ENCODE assay signal across 8 mouse cellular contexts in genomic region chr7:112535408-112535921, GRCm38 (mm10).
DNase-seq lines count a peak whose midpoint lies in the region; ATAC-seq and TF ChIP-seq lines count a peak whose summit lies in the region.

No protein-coding gene starts in this region.

- no peak for TF ChIP-seq CTCF in brain, embryonic 14.5 days (IDR thresholded peaks at IDR 0.05; ENCODE audit: borderline replicate concordance, extremely low read depth, insufficient read depth, insufficient read length)

- intact Hi-C loops in left cerebral cortex, postnatal 4 days (cut with DNase I) = no loop called here

- no peak for TF ChIP-seq POLR2A in brain, embryonic 14.5 days (IDR thresholded peaks at IDR 0.05; ENCODE audit: borderline replicate concordance, extremely low read depth, insufficient read depth, insufficient read length, poor library complexity, severe bottlenecking)

- H3K27me3 ChIP-seq in hindbrain, embryonic 11.5 days (ENCODE audit: control insufficient read depth, insufficient read depth, low read length) = no peaks in the 10 kb centered on the region
- no peaks in the 10 kb centered on the region for H3K27me3 ChIP-seq in neural tube, embryonic 12.5 days (replicated peaks)

- peak overlapping the region; percentile 36; the same call in 1 of the 2 replicates for H3K27ac ChIP-seq in hindbrain, embryonic 11.5 days (ENCODE audit: low read depth, low read length)
- H3K27ac ChIP-seq in neural tube, embryonic 12.5 days = peak overlapping the region; percentile 11; the same call in 1 of the 2 replicates

- no peaks in the 10 kb centered on the region for H3K9me3 ChIP-seq in hindbrain, embryonic 11.5 days (ENCODE audit: control insufficient read depth, low read length)
- no peaks in the 10 kb centered on the region for H3K9me3 ChIP-seq in neural tube, embryonic 12.5 days

- WGBS in hindbrain, embryonic 11.5 days = 14% methylated on average over 16 of the region's 16 CpGs
- WGBS in neural tube, embryonic 12.5 days = 8% methylated on average over 16 of the region's 16 CpGs

- H3K9ac ChIP-seq in hindbrain, embryonic 11.5 days (ENCODE audit: low read depth, low read length) = peak overlapping the region; percentile 42; the same call in 1 of the 2 replicates
- H3K9ac ChIP-seq in neural tube, embryonic 12.5 days = no peak overlapping the region

- DNase-seq in 3T3-L1 (ENCODE audit: low read depth, low spot score) = peak; percentile 20
- DNase-seq in brain, embryonic 14.5 days (ENCODE audit: low read depth) = peak; percentile 96
- peak; percentile 35 to 57 for DNase-seq in frontal cortex, postnatal 36 days (ENCODE audit: low spot score in 2 of 2)
- peak; percentile 58 for DNase-seq in hindbrain, embryonic 11.5 days (ENCODE audit: low spot score)
- peak; percentile 59 for DNase-seq in left cerebral cortex, postnatal 4 days
- peak; percentile 29 for DNase-seq in urinary bladder, adult 2 months (ENCODE audit: low spot score)

- peak; percentile 49; the same call in 1 of the 2 replicates for ATAC-seq in hindbrain, embryonic 11.5 days (ENCODE audit: low FRiP score)
- ATAC-seq in neural tube, embryonic 12.5 days (ENCODE audit: low FRiP score, low read depth) = peak; percentile 44; the same call in 1 of the 2 replicates
- no peak for ATAC-seq in megakaryocyte progenitor cell, adult 5-6 weeks (replicated peaks; ENCODE audit: poor library complexity)

- H3K36me3 ChIP-seq in hindbrain, embryonic 11.5 days (ENCODE audit: control insufficient read depth, insufficient read depth, low read length) = no peaks in the 10 kb centered on the region
- no peaks in the 10 kb centered on the region for H3K36me3 ChIP-seq in neural tube, embryonic 12.5 days

- no peak overlapping the region for H3K4me3 ChIP-seq in hindbrain, embryonic 11.5 days (ENCODE audit: low read depth, low read length)
- H3K4me3 ChIP-seq in neural tube, embryonic 12.5 days = no peak overlapping the region

- H3K4me2 ChIP-seq in hindbrain, embryonic 11.5 days (replicated peaks; ENCODE audit: low read depth, low read length) = peak overlapping the region; percentile 11
- H3K4me2 ChIP-seq in neural tube, embryonic 12.5 days (replicated peaks) = peak overlapping the region; percentile 34; the same call in 1 of the 2 replicates

- 0 out of 2 replicates have a peak, but pooled peaks cover 3% of the 10 kb centered on the region for H3K4me1 ChIP-seq in hindbrain, embryonic 11.5 days (replicated peaks; ENCODE audit: control insufficient read depth, insufficient read depth, low read length)
- H3K4me1 ChIP-seq in neural tube, embryonic 12.5 days = peaks cover 13% of the 10 kb centered on the region; the same call in 1 of the 2 replicates

Comparison
In these comparisons a context has a peak if more than half of its experiments do, and no peak if none do; other contexts are left out.
1. DNase-seq: peak in every context shown above with its lines; median percentile 96 in brain, embryonic 14.5 days; 59 in left cerebral cortex, postnatal 4 days; 58 in hindbrain, embryonic 11.5 days; 46 in frontal cortex, postnatal 36 days; 29 in urinary bladder, adult 2 months; 20 in 3T3-L1.